Mouse (Mus musculus) hindbrain, embryonic 14.5 days (tissue): Measurements from ENCODE around the gene Wdr27. TPM values are rescaled to one million over a fixed set of nuclear protein-coding genes. Genes with fewer than 3 reads are reported as not detected.

Experiments used
- ATAC-seq: fragments of 200-750 bp; cut with Nextera tagmentation; 2 replicates; pipeline ENCODE4 v1.8.0; 2017; ENCODE audit warnings: moderate number of reproducible peaks, mild to moderate bottlenecking, moderate TSS enrichment, moderate library complexity; ENCODE audit not compliant: low FRiP score
- DNase-seq: peaks from one replicate; pipeline ENCODE4 v3.0.0-alpha.2; 2015; ENCODE audit warnings: low spot score
- H3K27ac ChIP-seq: fragments of 300-500 bp; sonication (generic); 2 replicates; pipeline ENCODE4 v1.5.1; 2014; ENCODE audit warnings: mild to moderate bottlenecking, moderate library complexity
- H3K27me3 ChIP-seq: fragments of 300-500 bp; sonication (generic); 2 replicates; pipeline ENCODE4 v1.6.1; 2014; ENCODE audit warnings: mild to moderate bottlenecking, low read length, mixed read lengths; ENCODE audit not compliant: control insufficient read depth, insufficient read depth
- H3K36me3 ChIP-seq: fragments of 300-500 bp; sonication (generic); replicated peaks from 2 replicates; pipeline ENCODE4 v1.6.1; 2014; ENCODE audit not compliant: control insufficient read depth, insufficient read depth
- H3K4me1 ChIP-seq: fragments of 300-500 bp; sonication (generic); replicated peaks from 2 replicates; pipeline ENCODE4 v1.6.1; 2014; ENCODE audit warnings: antibody characterized with exemption, low read length, mixed read lengths; ENCODE audit not compliant: control insufficient read depth, insufficient read depth
- H3K4me2 ChIP-seq: fragments of 300-500 bp; sonication (generic); replicated peaks from 2 replicates; pipeline ENCODE4 v1.6.1; 2014; ENCODE audit warnings: mild to moderate bottlenecking, moderate library complexity
- H3K4me3 ChIP-seq: fragments of 300-500 bp; sonication (generic); replicated peaks from 2 replicates; pipeline ENCODE4 v1.5.1; 2014; ENCODE audit warnings: mild to moderate bottlenecking, low read length
- H3K9ac ChIP-seq: fragments of 300-500 bp; sonication (generic); 2 replicates; pipeline ENCODE4 v1.6.1; 2014
- H3K9me3 ChIP-seq: fragments of 300-500 bp; sonication (generic); 2 replicates; pipeline ENCODE4 v1.6.1; 2016; ENCODE audit warnings: low read length; ENCODE audit not compliant: control insufficient read depth
- WGBS: fragments of 180-500 bp; shearing (Covaris S2); extraction: QIAGEN DNeasy Blood & Tissue Kit; methylation state at CpG from one replicate; pipeline ENCODE4 v1.1.7; 2014; 5-methylcytosine and 5-hydroxymethylcytosine counted together
- polyA plus RNA-seq: library from polyadenylated mRNA; unstranded; fragments of >200 nt; fragmentation: Nextera tagmentation; extraction: Ambion mirVana; gene quantifications from 2 replicates; pipeline ENCODE4 v1.2.1, GENCODE M21; 2014

Wdr27 gene
- polyA plus RNA-seq, 1 experiment from 2014 or later = 9.8 TPM

- Histone ChIP-seq H3K4me3 (no peak overlapping the region), H3K4me1 (no peaks in the 10 kb centered on the region), H3K9ac (no peak overlapping the region), H3K36me3 (no peaks in the 10 kb centered on the region), H3K4me2 (no peak overlapping the region), H3K9me3 (no peaks in the 10 kb centered on the region), H3K27ac (no peak overlapping the region), H3K27me3 (no peaks in the 10 kb centered on the region)
- WGBS = 79% methylated on average over 2 of the region's 2 CpGs
- ATAC-seq (no peak), DNase-seq (no peak)
These were observed 68.2 kb downstream of the Wdr27 start for GRCm38 (mm10) chr17:14874656-14875204.

- Histone ChIP-seq H3K36me3 (no peaks in the 10 kb centered on the region), H3K27me3 (no peaks in the 10 kb centered on the region), H3K27ac (no peak overlapping the region), H3K4me2 (no peak overlapping the region), H3K9ac (no peak overlapping the region), H3K4me1 (no peaks in the 10 kb centered on the region), H3K4me3 (no peak overlapping the region), H3K9me3 (no peaks in the 10 kb centered on the region)
- WGBS = 52% methylated on average over 1 of the region's 1 CpGs
- DNase-seq = no peak
- no peak for ATAC-seq
These were observed 82.7 kb downstream of the Wdr27 start for GRCm38 (mm10) chr17:14860220-14860619.

- no peak overlapping the region for H3K4me3 ChIP-seq
- no peaks in the 10 kb centered on the region for H3K27me3 ChIP-seq
- H3K36me3 ChIP-seq = no peaks in the 10 kb centered on the region
- H3K4me1 ChIP-seq = no peaks in the 10 kb centered on the region
- H3K4me2 ChIP-seq = no peak overlapping the region
- ATAC-seq (no peak), DNase-seq (no peak)
- H3K27ac ChIP-seq = no peak overlapping the region
- H3K9ac ChIP-seq = no peak overlapping the region
- no peaks in the 10 kb centered on the region for H3K9me3 ChIP-seq
- WGBS = 90% methylated on average over 2 of the region's 3 CpGs
These were observed 95.2 kb downstream of the Wdr27 start for GRCm38 (mm10) chr17:14847709-14848108.

GRCm38 (mm10) chr17:14846880-14847279 lies 96.1 kb downstream of the Wdr27 start:
- no peak for DNase-seq
- H3K27me3 ChIP-seq = no peaks in the 10 kb centered on the region
- no peaks in the 10 kb centered on the region for H3K36me3 ChIP-seq
- H3K4me3 ChIP-seq = no peak overlapping the region
- no peak for ATAC-seq
- H3K9ac ChIP-seq = no peak overlapping the region
- H3K27ac ChIP-seq = no peak overlapping the region
- H3K9me3 ChIP-seq = no peaks in the 10 kb centered on the region
- H3K4me1 ChIP-seq = no peaks in the 10 kb centered on the region
- no peak overlapping the region for H3K4me2 ChIP-seq
- 70% methylated on average over 5 of the region's 5 CpGs for WGBS

- WGBS = 36% methylated on average over 6 of the region's 6 CpGs
- H3K27ac ChIP-seq = no peak overlapping the region
- no peak overlapping the region for H3K4me3 ChIP-seq
- no peak for ATAC-seq
- H3K9ac ChIP-seq = no peak overlapping the region
- no peaks in the 10 kb centered on the region for H3K36me3 ChIP-seq
- H3K4me1 ChIP-seq = no peaks in the 10 kb centered on the region
- no peak overlapping the region for H3K4me2 ChIP-seq
- no peak for DNase-seq
- H3K27me3 ChIP-seq = no peaks in the 10 kb centered on the region
- H3K9me3 ChIP-seq = no peaks in the 10 kb centered on the region
These were observed 116.2 kb downstream of the Wdr27 start for GRCm38 (mm10) chr17:14826715-14827295.

- Histone ChIP-seq H3K36me3 (no peaks in the 10 kb centered on the region), H3K27ac (no peak overlapping the region), H3K9me3 (no peaks in the 10 kb centered on the region), H3K9ac (no peak overlapping the region), H3K27me3 (no peaks in the 10 kb centered on the region), H3K4me1 (no peaks in the 10 kb centered on the region), H3K4me2 (no peak overlapping the region), H3K4me3 (no peak overlapping the region)
- DNase-seq (no peak), ATAC-seq (no peak)
- WGBS = 61% methylated on average over 5 of the region's 5 CpGs
These were observed 118.0 kb downstream of the Wdr27 start for GRCm38 (mm10) chr17:14824938-14825337.

GRCm38 (mm10) chr17:14817975-14818374 lies 125.0 kb downstream of the Wdr27 start:
- Histone ChIP-seq H3K9me3 (no peaks in the 10 kb centered on the region), H3K4me3 (no peak overlapping the region), H3K4me1 (no peaks in the 10 kb centered on the region), H3K9ac (no peak overlapping the region), H3K4me2 (no peak overlapping the region), H3K27me3 (no peaks in the 10 kb centered on the region), H3K27ac (no peak overlapping the region), H3K36me3 (no peaks in the 10 kb centered on the region)
- ATAC-seq (no peak), DNase-seq (no peak)
- WGBS = 83% methylated on average over 2 of the region's 2 CpGs

GRCm38 (mm10) chr17:14816107-14816506 lies 126.9 kb downstream of the Wdr27 start:
- WGBS = 69% methylated on average over 3 of the region's 3 CpGs
- no peak for DNase-seq
- H3K36me3 ChIP-seq = no peaks in the 10 kb centered on the region

GRCm38 (mm10) chr17:14815304-14815703 lies 127.7 kb downstream of the Wdr27 start:
- H3K36me3 ChIP-seq = no peaks in the 10 kb centered on the region
- WGBS = 72% methylated on average over 5 of the region's 5 CpGs
- no peak overlapping the region for H3K27ac ChIP-seq
- ATAC-seq (no peak), DNase-seq (no peak)
- no peaks in the 10 kb centered on the region for H3K4me1 ChIP-seq
- no peaks in the 10 kb centered on the region for H3K27me3 ChIP-seq
- H3K4me2 ChIP-seq = no peak overlapping the region
- no peak overlapping the region for H3K9ac ChIP-seq
- no peaks in the 10 kb centered on the region for H3K9me3 ChIP-seq
- H3K4me3 ChIP-seq = no peak overlapping the region

More at GRCm38 (mm10) chr17:14816107-14816506, 126.9 kb downstream of the Wdr27 start:
- H3K27me3 ChIP-seq = no peaks in the 10 kb centered on the region
- no peak overlapping the region for H3K9ac ChIP-seq
- no peak overlapping the region for H3K4me3 ChIP-seq
- no peak overlapping the region for H3K4me2 ChIP-seq
- ATAC-seq = no peak
- no peaks in the 10 kb centered on the region for H3K9me3 ChIP-seq
- no peak overlapping the region for H3K27ac ChIP-seq
- H3K4me1 ChIP-seq = no peaks in the 10 kb centered on the region

- ATAC-seq (no peak), DNase-seq (no peak)
- WGBS = 88% methylated on average over 6 of the region's 6 CpGs
- Histone ChIP-seq H3K27me3 (no peaks in the 10 kb centered on the region), H3K4me2 (no peak overlapping the region), H3K9ac (no peak overlapping the region), H3K4me1 (no peaks in the 10 kb centered on the region), H3K27ac (no peak overlapping the region), H3K9me3 (no peaks in the 10 kb centered on the region), H3K36me3 (no peaks in the 10 kb centered on the region), H3K4me3 (no peak overlapping the region)
These were observed 130.3 kb downstream of the Wdr27 start for GRCm38 (mm10) chr17:14812631-14813030.
